Mouse (Mus musculus): ENCODE measurements around the gene Sirpa.

DNA sequence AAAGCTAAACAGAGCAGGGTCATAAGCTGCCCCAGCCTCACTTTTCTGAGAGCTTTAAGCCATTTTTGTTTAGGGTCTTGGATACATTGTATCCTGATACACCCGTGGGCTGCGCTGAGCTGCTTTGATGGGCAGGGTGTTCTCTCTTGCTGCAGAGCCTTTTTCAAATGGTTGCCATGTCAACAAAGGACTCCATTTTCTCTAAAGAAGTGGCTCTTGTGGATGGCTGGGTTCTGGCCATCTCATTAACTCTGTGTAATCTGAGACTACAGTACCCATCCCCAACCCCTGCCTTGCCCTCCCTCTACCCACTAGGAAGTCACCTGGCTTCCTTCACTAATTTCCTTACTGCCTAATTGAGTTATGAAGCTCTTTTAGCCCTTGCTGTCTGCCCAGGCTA, 85.0 kb downstream of the Sirpa start:
- TF ChIP-seq POLR2A (IDR thresholded peaks at IDR 0.05; ENCODE audit: low read depth, low read length) (no peak), CTCF (conservative IDR thresholded peaks at IDR 0.05; ENCODE audit: insufficient read depth, insufficient read length, low read depth, low read length) (no peak)
